Mouse (Mus musculus): ENCODE data around the gene Olfr624. TPM values are rescaled to one million over a fixed set of nuclear protein-coding genes. Genes with fewer than 3 reads are reported as not detected.
"Not testable (repeated sequence)": the region's sequence is repeated elsewhere in the genome, so short reads cannot be mapped to it uniquely, and the experiment has no call there.

The Olfr624 gene
- not detected for total RNA-seq (2021)
- long read RNA-seq, experiment 1, result 0 reads
- long read RNA-seq, experiment 2, result 0 reads

DNA sequence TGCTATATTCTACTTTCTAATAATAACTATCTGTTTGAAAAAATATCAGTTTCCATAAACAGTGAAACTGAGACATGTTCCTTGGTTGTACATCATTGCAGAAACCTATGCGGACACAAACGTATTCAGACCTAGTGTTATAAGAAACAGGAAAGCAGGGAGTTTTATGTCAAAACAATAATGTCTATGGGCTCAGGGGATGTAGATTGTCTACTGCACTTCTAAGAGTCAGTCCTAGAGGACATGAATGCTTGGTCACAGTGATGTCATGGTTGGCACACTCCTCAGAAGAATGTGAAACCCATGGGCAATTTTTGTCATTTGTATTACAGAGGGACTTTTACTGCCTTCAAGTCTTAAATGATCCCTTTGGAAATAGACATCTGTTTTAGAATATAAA, at the start of gene Olfr624:
Gene Olfr624 (minus strand): TSS at position 101 of the 400 bp plus-strand sequence.
- DNase-seq, result no peak
- intact Hi-C loops (cut with DNase I), result no loop called here

DNA sequence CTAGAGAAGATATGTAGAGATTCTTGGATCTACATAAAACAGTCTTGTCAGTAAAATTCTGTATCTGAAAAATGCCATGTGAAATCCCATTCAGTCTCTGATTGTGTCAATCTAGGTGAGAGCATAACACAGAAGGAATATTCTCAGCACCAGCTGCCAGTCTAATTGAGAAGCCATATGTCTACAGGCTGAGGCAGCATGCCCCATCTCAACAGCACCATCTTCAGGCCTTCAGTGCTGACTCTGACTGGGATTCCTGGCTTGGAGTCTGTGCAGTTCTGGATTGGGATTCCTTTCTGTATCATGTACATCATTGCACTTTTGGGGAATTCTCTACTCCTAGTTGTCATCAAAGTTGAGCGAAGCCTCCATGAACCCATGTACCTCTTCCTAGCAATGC, 45.4 kb upstream of the Olfr624 start:
- intact Hi-C loops (cut with DNase I); DNase-seq: not testable (repeated sequence)

DNA sequence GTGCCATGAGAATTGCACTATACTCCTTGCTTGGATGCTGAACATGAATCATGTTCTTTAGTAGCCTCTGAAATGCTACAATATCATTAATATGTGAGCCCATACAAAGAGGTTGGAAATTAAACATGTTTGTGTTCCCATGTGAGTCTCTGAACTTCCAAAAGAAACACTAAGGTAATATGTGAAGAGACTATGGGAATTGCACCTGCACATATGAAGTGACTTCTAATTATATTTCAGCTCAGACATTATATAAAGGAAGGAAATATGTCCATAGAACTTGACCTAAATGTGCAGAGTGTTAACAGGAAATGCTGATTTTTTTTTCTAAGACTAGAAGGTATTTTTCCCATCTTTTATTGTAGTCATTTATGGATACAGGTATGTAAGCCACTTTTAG, 43.4 kb upstream of the Olfr624 start, which contains the start of gene Olfr243:
Gene Olfr243 (plus strand): TSS at position 301 of the 400 bp plus-strand sequence.
- intact Hi-C loops (cut with DNase I), result no loop called here

DNA sequence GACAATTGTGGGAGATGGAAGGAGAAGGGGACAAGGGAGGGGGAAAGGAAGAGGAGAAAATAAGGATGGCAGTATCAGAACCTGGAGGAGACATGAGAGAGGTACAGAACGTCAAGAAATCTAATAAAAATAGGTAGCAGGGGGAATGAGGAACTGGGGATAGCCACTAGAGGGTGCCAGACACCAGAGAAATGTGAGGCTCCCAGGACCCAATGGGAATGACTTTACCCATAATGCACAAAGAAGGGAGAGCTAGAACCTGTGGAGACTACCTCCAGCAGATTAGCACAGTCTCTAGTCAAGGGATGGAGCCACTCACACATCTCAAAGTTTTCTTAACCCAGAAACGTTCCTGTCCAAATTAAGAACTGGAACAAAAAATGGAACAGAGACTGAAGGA, 41.0 kb upstream of the Olfr624 start:
- intact Hi-C loops (cut with DNase I), result no loop called here
- no peak for DNase-seq

More for the DNA sequence above, 43.4 kb upstream of the Olfr624 start, which contains the start of gene Olfr243:
- no peak for DNase-seq

DNA sequence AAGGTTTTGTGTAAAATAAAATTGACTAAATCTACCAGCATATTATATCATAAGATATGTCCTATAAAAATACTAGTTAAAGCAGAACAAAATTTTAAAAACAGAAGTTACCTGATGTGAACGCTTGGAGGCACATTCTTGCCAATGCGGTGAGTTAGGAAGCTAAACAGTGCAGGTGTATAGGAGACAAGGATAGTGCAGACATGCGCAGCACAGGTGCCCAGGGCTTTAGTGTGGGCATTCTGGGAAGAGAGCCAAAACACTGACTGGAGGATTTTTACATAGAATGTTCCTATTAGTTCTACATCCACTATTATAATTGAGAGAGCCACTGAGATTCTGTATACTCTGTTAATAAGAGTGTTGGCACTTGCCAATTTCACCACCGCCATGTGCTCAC, 28.5 kb upstream of the Olfr624 start:
- DNase-seq, result no peak
- intact Hi-C loops (cut with DNase I), result no loop called here

DNA sequence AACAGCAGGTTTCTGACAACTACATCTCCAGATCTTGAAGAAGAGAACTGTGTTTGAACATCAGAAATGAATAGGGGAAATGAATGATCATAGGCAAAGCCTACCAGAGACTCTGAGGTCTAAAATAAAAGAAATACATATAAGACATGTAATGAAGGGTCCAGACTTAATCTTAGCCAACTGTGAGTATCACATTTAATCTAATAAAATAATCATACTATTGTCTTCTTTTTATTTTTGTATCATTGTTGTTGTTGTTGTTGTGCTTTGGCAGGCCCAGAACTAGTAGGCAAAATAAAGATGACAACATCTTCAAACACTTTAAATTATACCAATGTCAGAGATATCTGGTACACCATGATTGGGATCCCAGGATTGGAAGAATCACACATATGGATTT, 11.4 kb upstream of the Olfr624 start, which contains the start of gene Olfr625-ps1:
Gene Olfr625-ps1 (plus strand): TSS at position 301 of the 400 bp plus-strand sequence.
- intact Hi-C loops (cut with DNase I), result no loop called here
- DNase-seq, result no peak

DNA sequence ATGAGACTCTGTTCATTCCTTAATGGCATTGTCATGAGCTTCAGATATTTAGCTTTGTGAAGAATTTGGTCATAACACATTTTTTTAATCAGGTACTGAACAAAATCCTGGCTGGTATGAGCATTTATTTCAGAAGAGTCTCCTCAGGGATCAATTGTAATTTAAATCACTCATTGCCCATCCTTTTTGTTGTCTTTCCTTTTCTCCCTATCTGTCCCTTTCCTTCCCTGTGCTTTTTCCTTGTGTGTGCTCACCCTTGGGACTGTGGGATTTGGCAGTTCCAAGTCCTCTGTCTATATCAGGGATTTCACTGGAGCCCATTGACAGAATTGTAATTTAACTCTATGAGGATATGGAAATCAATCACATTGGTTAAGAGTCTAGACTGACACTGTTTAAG, 7.4 kb downstream of the Olfr624 start, which contains the start of gene Olfr623:
Gene Olfr623 (minus strand): TSS at position 101 of the 400 bp plus-strand sequence.
- DNase-seq, result no peak
- intact Hi-C loops (cut with DNase I), result no loop called here

DNA sequence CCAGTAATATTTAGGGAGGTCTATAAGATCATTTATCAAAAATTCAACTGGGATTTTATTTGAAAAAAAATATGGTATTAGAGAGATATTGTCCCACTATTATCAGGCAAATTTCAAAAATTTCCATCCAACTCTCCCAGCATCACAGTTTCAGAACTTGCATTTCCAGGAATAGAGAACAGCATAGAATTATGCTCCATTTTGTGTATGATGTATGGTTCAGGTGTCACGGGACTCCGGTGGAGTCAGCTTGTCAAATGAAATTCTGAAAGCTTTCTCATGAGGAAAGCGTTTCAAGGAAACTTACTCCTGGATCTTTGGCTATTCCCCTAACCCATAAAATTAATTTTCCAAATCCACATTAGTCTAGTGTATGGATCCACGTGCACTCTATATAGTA, 26.9 kb downstream of the Olfr624 start:
- intact Hi-C loops (cut with DNase I), result no loop called here
- no peak for DNase-seq

DNA sequence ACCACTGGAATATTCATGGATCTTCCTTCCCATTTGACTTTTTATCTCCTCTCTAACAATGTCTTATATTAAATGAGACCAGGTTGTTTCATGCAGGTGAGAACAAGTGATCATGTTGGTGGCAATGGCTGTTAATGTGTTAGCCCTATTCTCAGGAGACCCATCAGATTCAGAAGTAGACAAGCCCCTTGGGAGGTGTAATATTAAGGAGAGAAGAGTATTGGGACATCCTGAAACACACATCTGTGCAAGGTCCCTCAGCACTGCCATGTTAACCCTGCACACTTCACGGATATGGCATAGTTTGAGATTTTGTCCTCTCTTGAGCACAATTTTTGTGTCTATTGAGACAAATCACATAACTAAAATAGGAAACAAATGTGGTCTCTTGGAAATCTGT, 28.4 kb downstream of the Olfr624 start, which contains the start of gene Olfr622:
Gene Olfr622 (minus strand): TSS at position 101 of the 400 bp plus-strand sequence.
- intact Hi-C loops (cut with DNase I), result no loop called here
- no peak for DNase-seq

DNA sequence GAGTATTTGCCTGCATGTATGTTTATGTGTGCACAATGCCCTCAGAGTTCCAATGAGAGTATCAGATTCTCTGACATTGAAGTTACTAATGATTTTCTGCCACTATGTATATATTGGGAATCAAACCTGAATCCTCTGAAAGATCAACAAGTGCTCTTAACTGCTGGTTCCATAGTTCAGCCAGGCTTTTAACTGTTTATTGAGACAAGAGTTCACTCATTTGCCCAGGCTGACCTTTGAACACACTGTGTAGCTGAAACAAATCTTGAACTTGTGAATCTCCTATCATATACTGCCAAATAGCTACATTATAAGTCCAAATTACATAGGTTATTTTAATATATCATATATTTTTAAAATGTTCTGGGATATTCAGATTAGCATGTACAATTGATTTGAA, 34.2 kb downstream of the Olfr624 start:
- intact Hi-C loops (cut with DNase I), result no loop called here
- no peak for DNase-seq

Other genes starting within 250 kb of the Olfr624 start
- not detected for gene Olfr605, start 225.8 kb downstream of the Olfr624 start, total RNA-seq (2021)
- not detected for gene Olfr606, start 222.1 kb downstream of the Olfr624 start, total RNA-seq (2021)
- not detected for gene Olfr607, start 207.0 kb downstream of the Olfr624 start, total RNA-seq (2021)
- not detected for gene Olfr608, start 201.3 kb downstream of the Olfr624 start, total RNA-seq (2021)
- not detected for gene Olfr609, start 173.1 kb downstream of the Olfr624 start, total RNA-seq (2021)
- gene Olfr610, start 159.1 kb downstream of the Olfr624 start, total RNA-seq (2021), result not detected
- not detected for gene Olfr611, start 150.3 kb downstream of the Olfr624 start, total RNA-seq (2021)
- gene Olfr612, start 128.5 kb downstream of the Olfr624 start, total RNA-seq (2021), result not detected
- not detected for gene Olfr613, start 123.1 kb downstream of the Olfr624 start, total RNA-seq (2021)
- gene Olfr615, start 115.1 kb downstream of the Olfr624 start, total RNA-seq (2021), result not detected
- gene Olfr616, start 102.0 kb downstream of the Olfr624 start, total RNA-seq (2021), result not detected
- gene Olfr617, start 98.1 kb downstream of the Olfr624 start, total RNA-seq (2021), result not detected
- not detected for gene Olfr618, start 81.1 kb downstream of the Olfr624 start, total RNA-seq (2021)
- not detected for gene Olfr619, start 70.6 kb downstream of the Olfr624 start, total RNA-seq (2021)
- gene Olfr620, start 58.7 kb downstream of the Olfr624 start, total RNA-seq (2021), result not detected
- not detected for gene Olfr622, start 28.5 kb downstream of the Olfr624 start, total RNA-seq (2021)
- gene Olfr623, start 7.5 kb downstream of the Olfr624 start, total RNA-seq (2021), result not detected
- gene Olfr625-ps1, start 11.5 kb upstream of the Olfr624 start, total RNA-seq (2021), result not detected
- not detected for gene Olfr243, start 43.5 kb upstream of the Olfr624 start, total RNA-seq (2021)
- gene Olfr628, start 59.2 kb upstream of the Olfr624 start, total RNA-seq (2021), result not detected
- gene Olfr629, start 73.8 kb upstream of the Olfr624 start, total RNA-seq (2021), result not detected
- not detected for gene Olfr630, start 86.1 kb upstream of the Olfr624 start, total RNA-seq (2021)
- not detected for gene Olfr69, start 100.4 kb upstream of the Olfr624 start, total RNA-seq (2021)
- not detected for gene Olfr68, start 108.5 kb upstream of the Olfr624 start, total RNA-seq (2021)
- not detected for gene Olfr67, start 120.6 kb upstream of the Olfr624 start, total RNA-seq (2021)
- 10 to 100 TPM; 28.4 to 35.6 TPM for gene Hbb-bt, start 142.8 kb upstream of the Olfr624 start, total RNA-seq (2021)
- gene Hbb-bs, start 156.9 kb upstream of the Olfr624 start, total RNA-seq (2021), result 100 to 1,000 TPM; 266 to 399 TPM
- not detected for gene Hbb-bh2, start 169.3 kb upstream of the Olfr624 start, total RNA-seq (2021)
- not detected for gene Hbb-bh1, start 172.0 kb upstream of the Olfr624 start, total RNA-seq (2021)
- not detected for gene Hbb-y, start 182.0 kb upstream of the Olfr624 start, total RNA-seq (2021)
- not detected for gene Olfr66, start 215.1 kb upstream of the Olfr624 start, total RNA-seq (2021)
- not detected for gene Olfr64, start 223.3 kb upstream of the Olfr624 start, total RNA-seq (2021)
- not detected for gene Olfr65, start 232.3 kb upstream of the Olfr624 start, total RNA-seq (2021)

All from gastrocnemius, postnatal 36 days (tissue).